Mouse (Mus musculus): ENCODE measurements around the gene Arv1. TPM values are rescaled to one million over a fixed set of nuclear protein-coding genes. Genes with fewer than 3 reads are reported as not detected.

The Arv1 gene
- total RNA-seq, 1 experiment from 2014 or later, result 14.6 TPM

- no peak for DNase-seq
Measured at GRCm38 (mm10) chr8:124724301-124724700, 2.4 kb downstream of the Arv1 start.

GRCm38 (mm10) chr8:124732828-124733227 lies 10.9 kb downstream of the Arv1 start:
- no peak for DNase-seq

GRCm38 (mm10) chr8:124735371-124735911 lies 13.5 kb downstream of the Arv1 start:
- DNase-seq, result no peak

- DNase-seq, result no peak
Measured at GRCm38 (mm10) chr8:124739268-124739667, 17.3 kb downstream of the Arv1 start.

GRCm38 (mm10) chr8:124746661-124747060 lies 24.7 kb downstream of the Arv1 start:
- no peak for DNase-seq

GRCm38 (mm10) chr8:124751191-124751590 lies 29.3 kb downstream of the Arv1 start:
- no peak for DNase-seq

GRCm38 (mm10) chr8:124751709-124752173 lies 29.8 kb downstream of the Arv1 start, which contains the start of gene Fam89a:
TSS of gene Fam89a (minus strand) at chr8:124751832.
- peak; percentile 73 for DNase-seq

- no peak for DNase-seq
Measured at GRCm38 (mm10) chr8:124752325-124752862, 30.5 kb downstream of the Arv1 start.

- no peak for DNase-seq
Measured at GRCm38 (mm10) chr8:124754101-124754791, 32.3 kb downstream of the Arv1 start.

- DNase-seq, result no peak
Measured at GRCm38 (mm10) chr8:124754792-124755190, 32.9 kb downstream of the Arv1 start.

GRCm38 (mm10) chr8:124755481-124755880 lies 33.5 kb downstream of the Arv1 start:
- no peak for DNase-seq

GRCm38 (mm10) chr8:124756153-124756552 lies 34.2 kb downstream of the Arv1 start:
- DNase-seq, result no peak

GRCm38 (mm10) chr8:124756601-124757000 lies 34.7 kb downstream of the Arv1 start:
- no peak for DNase-seq

- DNase-seq, result peak; percentile 20
Measured at GRCm38 (mm10) chr8:124758544-124758943, 36.6 kb downstream of the Arv1 start.

- DNase-seq, result no peak
Measured at GRCm38 (mm10) chr8:124763061-124763460, 41.1 kb downstream of the Arv1 start.

GRCm38 (mm10) chr8:124772389-124772788 lies 50.5 kb downstream of the Arv1 start:
- no peak for DNase-seq

- DNase-seq, result peak; percentile 84
Measured at GRCm38 (mm10) chr8:124775695-124776094, 53.8 kb downstream of the Arv1 start.

GRCm38 (mm10) chr8:124780236-124780635 lies 58.3 kb downstream of the Arv1 start:
- DNase-seq, result peak; percentile 47

GRCm38 (mm10) chr8:124782431-124782830 lies 60.5 kb downstream of the Arv1 start:
- DNase-seq, result peak; percentile 10

GRCm38 (mm10) chr8:124783228-124783627 lies 61.3 kb downstream of the Arv1 start:
- DNase-seq, result no peak
